ENCODE assay signal across 14 mouse cellular contexts in genomic region chr11:45873666-45874065, GRCm38 (mm10). TPM values are rescaled to one million over a fixed set of nuclear protein-coding genes. Genes with fewer than 3 reads are reported as not detected.
DNase-seq lines count a peak whose midpoint lies in the region; ATAC-seq and TF ChIP-seq lines count a peak whose summit lies in the region.
"Had no signal": no experiment of that assay in that cellular context is flagged by ENCODE, and none has a peak within 500 bp of the region (broad histone marks: within the 10 kb centered on the region; RNA-seq: fewer than 3 reads in every experiment).

No protein-coding gene starts in this region.

- 78% methylated on average over 1 of the region's 1 CpGs for WGBS in liver, postnatal 0 days (ENCODE audit: insufficient replicate concordance)
- WGBS in hindbrain, embryonic 12.5 days = 88% methylated on average over 1 of the region's 1 CpGs

- intact Hi-C loops in left cerebral cortex, adult 2 months (cut with DNase I) = no loop called here

- TF ChIP-seq EP300 in MEL (IDR thresholded peaks at IDR 0.05; ENCODE audit: low read depth in 1 of 2, low read length in 2 of 2) = no peak
- TF ChIP-seq EP300 in liver, postnatal 0 days (IDR thresholded peaks at IDR 0.05; ENCODE audit: low read depth) = no peak

- no peak; the same call in 1 of the 2 replicates for TF ChIP-seq RAD21 in MEL (IDR thresholded peaks at IDR 0.05; ENCODE audit: low read depth, low read length)

- no peak overlapping the region for H3K27ac ChIP-seq in left cerebral cortex, adult 2 months
- H3K27ac ChIP-seq in MEL (ENCODE audit: control insufficient read depth, low read depth, low read length) = no peak overlapping the region
- no peak overlapping the region for H3K27ac ChIP-seq in liver, postnatal 0 days (ENCODE audit: low read depth)
- no peak overlapping the region for H3K27ac ChIP-seq in hindbrain, embryonic 12.5 days
- H3K27ac ChIP-seq: embryonic facial prominence, embryonic 10.5 days; forebrain, embryonic 13.5 days; heart, embryonic 10.5 days; hindbrain, embryonic 15.5 days; midbrain, embryonic 12.5 days had no signal

- H3K79me2 ChIP-seq in MEL (ENCODE audit: control insufficient read depth, insufficient read depth, low read length, poor library complexity) = peaks cover 77% of the 10 kb centered on the region

- no peak for TF ChIP-seq POLR2A in MEL (IDR thresholded peaks at IDR 0.05; ENCODE audit: control insufficient read depth in 1 of 2, insufficient read depth in 1 of 2, low read depth in 1 of 2, low read length in 2 of 2, poor library complexity in 1 of 2)

- H3K36me3 ChIP-seq in MEL (ENCODE audit: control insufficient read depth in 1 of 2, insufficient read depth in 2 of 2, low read length in 2 of 2) = peaks cover 11 to 29% of the 10 kb centered on the region in 2 experiments
- H3K36me3 ChIP-seq in liver, postnatal 0 days (replicated peaks; ENCODE audit: insufficient read depth, low read length) = peaks cover 17% of the 10 kb centered on the region; the same call in 1 of the 2 replicates
- no peaks in the 10 kb centered on the region for H3K36me3 ChIP-seq in hindbrain, embryonic 12.5 days
- H3K36me3 ChIP-seq: hindbrain, embryonic 15.5 days had no signal

- no peak for DNase-seq in left cerebral cortex, adult 2 months (ENCODE audit: extremely low spot score in 1 of 2, low spot score in 2 of 2)
- DNase-seq in left cerebral cortex, adult 11 months (ENCODE audit: low spot score) = no peak
- peak; percentile 49 to 58 for DNase-seq in B cell, adult 2 months
- peak; percentile 70 for DNase-seq in MEL (ENCODE audit: low read depth, low spot score)
- DNase-seq in liver, postnatal 0 days = no peak
- no peak for DNase-seq in adrenal gland, postnatal 10 days
- DNase-seq in cerebellum, postnatal 25 days = no peak
- DNase-seq: right cerebral cortex, postnatal 4 days had no signal

- H3K4me1 ChIP-seq in MEL (ENCODE audit: control insufficient read depth in 1 of 2, insufficient read depth in 2 of 2, low read length in 2 of 2) = 0 out of 4 replicates have a peak, but pooled peaks cover 0 to 4% of the 10 kb centered on the region in 2 experiments
- H3K4me1 ChIP-seq in liver, postnatal 0 days (ENCODE audit: insufficient read depth) = peaks cover 46% of the 10 kb centered on the region
- H3K4me1 ChIP-seq in hindbrain, embryonic 12.5 days = no peaks in the 10 kb centered on the region; the same call in 1 of the 2 replicates
- H3K4me1 ChIP-seq: forebrain, embryonic 13.5 days; hindbrain, embryonic 15.5 days; midbrain, embryonic 12.5 days had no signal

- peak; percentile 37 for TF ChIP-seq CTCF in left cerebral cortex, adult 2 months (IDR thresholded peaks at IDR 0.05)
- peak; percentile 19 to 81 (median 64); a peak in 4 of 6 replicates for TF ChIP-seq CTCF in MEL (IDR thresholded peaks at IDR 0.05 in 2 of 3, conservative IDR thresholded peaks at IDR 0.05 in 1 of 3; ENCODE audit: control insufficient read depth in 1 of 3, insufficient read depth in 1 of 3, low read depth in 2 of 3, low read length in 3 of 3, poor library complexity in 1 of 3, severe bottlenecking in 1 of 3)
- peak; percentile 65 for TF ChIP-seq CTCF in liver, postnatal 0 days (IDR thresholded peaks at IDR 0.05; ENCODE audit: low read depth)

- no peaks in the 10 kb centered on the region for H3K9me3 ChIP-seq in MEL (replicated peaks; ENCODE audit: insufficient read depth, low read length)
- H3K9me3 ChIP-seq in liver, postnatal 0 days (ENCODE audit: low read length) = no peaks in the 10 kb centered on the region
- no peaks in the 10 kb centered on the region for H3K9me3 ChIP-seq in hindbrain, embryonic 12.5 days (replicated peaks)
- H3K9me3 ChIP-seq: embryonic facial prominence, embryonic 10.5 days; forebrain, embryonic 13.5 days; heart, embryonic 10.5 days; hindbrain, embryonic 15.5 days; midbrain, embryonic 12.5 days had no signal

- no peak for ATAC-seq in liver, postnatal 0 days
- ATAC-seq in hindbrain, embryonic 12.5 days (ENCODE audit: low FRiP score) = no peak
- ATAC-seq: forebrain, embryonic 13.5 days had no signal

- no peaks in the 10 kb centered on the region for H3K27me3 ChIP-seq in MEL (ENCODE audit: control insufficient read depth in 1 of 2, insufficient read depth in 2 of 2, low read length in 2 of 2)
- no peaks in the 10 kb centered on the region for H3K27me3 ChIP-seq in liver, postnatal 0 days (ENCODE audit: insufficient read depth, low read length)
- H3K27me3 ChIP-seq in hindbrain, embryonic 12.5 days = no peaks in the 10 kb centered on the region
- H3K27me3 ChIP-seq: forebrain, embryonic 13.5 days; hindbrain, embryonic 15.5 days; midbrain, embryonic 12.5 days had no signal

- H3K9ac ChIP-seq in MEL (ENCODE audit: control insufficient read depth, low read depth, low read length, poor library complexity, severe bottlenecking) = no peak overlapping the region
- no peak overlapping the region for H3K9ac ChIP-seq in liver, postnatal 0 days (replicated peaks)
- no peak overlapping the region for H3K9ac ChIP-seq in hindbrain, embryonic 12.5 days
- H3K9ac ChIP-seq: forebrain, embryonic 13.5 days; hindbrain, embryonic 15.5 days; midbrain, embryonic 12.5 days had no signal

- H3K4me2 ChIP-seq in liver, postnatal 0 days (ENCODE audit: low read depth, low read length) = no peak overlapping the region
- H3K4me2 ChIP-seq in hindbrain, embryonic 12.5 days (replicated peaks) = no peak overlapping the region
- H3K4me2 ChIP-seq: forebrain, embryonic 13.5 days; hindbrain, embryonic 15.5 days; midbrain, embryonic 12.5 days had no signal

- H3K4me3 ChIP-seq in left cerebral cortex, adult 2 months = no peak overlapping the region
- no peak overlapping the region for H3K4me3 ChIP-seq in MEL (ENCODE audit: control insufficient read depth in 1 of 2, insufficient read depth in 1 of 2, low read depth in 2 of 2, low read length in 2 of 2)
- H3K4me3 ChIP-seq in liver, postnatal 0 days (ENCODE audit: low read depth, low read length) = no peak overlapping the region
- H3K4me3 ChIP-seq in hindbrain, embryonic 12.5 days = no peak overlapping the region
- H3K4me3 ChIP-seq: embryonic facial prominence, embryonic 10.5 days; forebrain, embryonic 13.5 days; heart, embryonic 10.5 days; hindbrain, embryonic 15.5 days; midbrain, embryonic 12.5 days had no signal

TF ChIP-seq in MEL, 35 proteins besides CTCF, POLR2A, EP300 and RAD21:
- TF ChIP-seq TAL1 (IDR thresholded peaks at IDR 0.05; ENCODE audit: low read length) (no peak), E2F4 (IDR thresholded peaks at IDR 0.05; ENCODE audit: borderline replicate concordance, low read depth, low read length) (no peak), NRF1 (IDR thresholded peaks at IDR 0.05; ENCODE audit: insufficient read depth, low read depth, low read length, poor library complexity, severe bottlenecking) (no peak), RCOR1 (IDR thresholded peaks at IDR 0.05; ENCODE audit: low read depth, low read length) (no peak), ETS1 (IDR thresholded peaks at IDR 0.05; ENCODE audit: low read depth, low read length) (no peak), GATA1 (IDR thresholded peaks at IDR 0.05; ENCODE audit: low read depth, low read length) (no peak), ZKSCAN1 (IDR thresholded peaks at IDR 0.05; ENCODE audit: low read depth, low read length) (no peak), USF1 (IDR thresholded peaks at IDR 0.05; ENCODE audit: low read depth, low read length) (no peak), MEF2A (IDR thresholded peaks at IDR 0.05; ENCODE audit: extremely low read depth, insufficient replicate concordance, low read depth, low read length, poor library complexity, severe bottlenecking) (no peak), MAFK (IDR thresholded peaks at IDR 0.05; ENCODE audit: borderline replicate concordance, low read depth, low read length) (no peak), MAX (IDR thresholded peaks at IDR 0.05; ENCODE audit: low read length) (no peak), SMC3 (IDR thresholded peaks at IDR 0.05; ENCODE audit: low read depth, low read length) (peak; percentile 19; the same call in 1 of the 2 replicates), ELF1 (IDR thresholded peaks at IDR 0.05; ENCODE audit: low read depth, low read length) (no peak), MYC (IDR thresholded peaks at IDR 0.05; ENCODE audit: low read depth, low read length) (peak; percentile 79; the same call in 1 of the 2 replicates), TCF12 (IDR thresholded peaks at IDR 0.05; ENCODE audit: low read depth, low read length) (no peak), BHLHE40 (IDR thresholded peaks at IDR 0.05; ENCODE audit: borderline replicate concordance, low read depth, low read length) (no peak), MYB (IDR thresholded peaks at IDR 0.05; ENCODE audit: low read depth, low read length) (no peak)

RNA-seq across cellular contexts. Expression of gene Clint1, which starts 21.8 kb away (rescaled TPM):
- 10 to 100 TPM; 52.5 to 53.4 TPM for total RNA-seq in left cerebral cortex, adult 2 months (2021)
- total RNA-seq in MEL (2012; rRNA removed) = 89.8 and 102 TPM in 2 replicates
- polyA plus RNA-seq in MEL (2012; ENCODE audit: insufficient read depth in 1 of 2, insufficient read length in 2 of 2, low read depth in 1 of 2, low replicate concordance in 2 of 2, missing spikeins in 1 of 2) = 100 to 1,000 TPM in 1 of 2 experiments, 10 to 100 TPM in 1; 58.5 to 184 TPM
- polyA plus RNA-seq in liver, postnatal 0 days (2015; fragmentation: Nextera tagmentation; extraction: Ambion mirVana) = 33.6 and 37.3 TPM in 2 replicates
- 10 to 100 TPM; 59.8 to 64.5 TPM for total RNA-seq in adrenal gland, postnatal 10 days (2021)
- polyA plus RNA-seq in hindbrain, embryonic 12.5 days (2016; fragmentation: Nextera tagmentation; extraction: Ambion mirVana) = 82.3 and 92.2 TPM in 2 replicates

Comparison
In these comparisons a context has a peak if more than half of its experiments do, and no peak if none do; other contexts are left out.
1. DNase-seq: peak in B cell, adult 2 months (2 of 2) and MEL (single experiment); none in left cerebral cortex, adult 2 months (0 of 2), left cerebral cortex, adult 11 months (single experiment), liver, postnatal 0 days (single experiment), adrenal gland, postnatal 10 days (single experiment) and cerebellum, postnatal 25 days (0 of 2).
2. Peak in every context shown above with its lines, with median percentiles within 50 percentile points of each other: CTCF ChIP-seq.